Mouse (Mus musculus): ENCODE measurements around the gene Cfap65. TPM values are rescaled to one million over a fixed set of nuclear protein-coding genes. Genes with fewer than 3 reads are reported as not detected.

The Cfap65 gene
- polyA plus RNA-seq, 1 experiment from 2014 or later = not detected

GRCm38 (mm10) chr1:74884196-74885141 lies 50.9 kb downstream of the Cfap65 start:
- H3K4me3 ChIP-seq (ENCODE audit: low read depth, low read length) = peak overlapping the region; percentile 17
- DNase-seq (no peak), ATAC-seq (no peak)
- H3K4me1 ChIP-seq (ENCODE audit: insufficient read depth) = peaks cover 3% of the 10 kb centered on the region; the same call in 1 of the 2 replicates
- no peak overlapping the region for H3K27ac ChIP-seq (ENCODE audit: low read depth)
- no peak for TF ChIP-seq EP300 (IDR thresholded peaks at IDR 0.05; ENCODE audit: low read depth)
- TF ChIP-seq CTCF (IDR thresholded peaks at IDR 0.05; ENCODE audit: low read depth) = no peak
- H3K36me3 ChIP-seq (replicated peaks; ENCODE audit: insufficient read depth, low read length) = no peaks in the 10 kb centered on the region
- peaks cover 70% of the 10 kb centered on the region for H3K27me3 ChIP-seq (ENCODE audit: insufficient read depth, low read length)
- no peaks in the 10 kb centered on the region for H3K9me3 ChIP-seq (ENCODE audit: low read length)
- peak overlapping the region; percentile 49 for H3K4me2 ChIP-seq (ENCODE audit: low read depth, low read length)
- WGBS (ENCODE audit: insufficient replicate concordance) = 1% methylated on average over 57 of the region's 57 CpGs
- H3K9ac ChIP-seq (replicated peaks) = no peak overlapping the region

GRCm38 (mm10) chr1:74883441-74883840 lies 52.0 kb downstream of the Cfap65 start:
- TF ChIP-seq EP300 (IDR thresholded peaks at IDR 0.05; ENCODE audit: low read depth) (no peak), CTCF (IDR thresholded peaks at IDR 0.05; ENCODE audit: low read depth) (no peak)
- Histone ChIP-seq H3K27ac (ENCODE audit: low read depth) (no peak overlapping the region), H3K9me3 (ENCODE audit: low read length) (no peaks in the 10 kb centered on the region), H3K9ac (replicated peaks) (no peak overlapping the region), H3K36me3 (replicated peaks; ENCODE audit: insufficient read depth, low read length) (no peaks in the 10 kb centered on the region), H3K27me3 (ENCODE audit: insufficient read depth, low read length) (peaks cover 75% of the 10 kb centered on the region), H3K4me3 (ENCODE audit: low read depth, low read length) (no peak overlapping the region), H3K4me2 (ENCODE audit: low read depth, low read length) (no peak overlapping the region), H3K4me1 (ENCODE audit: insufficient read depth) (peaks cover 3% of the 10 kb centered on the region; the same call in 1 of the 2 replicates)
- ATAC-seq (no peak), DNase-seq (no peak)
- 14% methylated on average over 5 of the region's 5 CpGs for WGBS (ENCODE audit: insufficient replicate concordance)

- Histone ChIP-seq H3K9me3 (ENCODE audit: low read length) (no peaks in the 10 kb centered on the region), H3K4me1 (ENCODE audit: insufficient read depth) (peaks cover 3% of the 10 kb centered on the region; the same call in 1 of the 2 replicates), H3K9ac (replicated peaks) (no peak overlapping the region), H3K27ac (ENCODE audit: low read depth) (no peak overlapping the region), H3K4me2 (ENCODE audit: low read depth, low read length) (peak overlapping the region; percentile 42), H3K4me3 (ENCODE audit: low read depth, low read length) (no peak overlapping the region), H3K27me3 (ENCODE audit: insufficient read depth, low read length) (peaks cover 76% of the 10 kb centered on the region), H3K36me3 (replicated peaks; ENCODE audit: insufficient read depth, low read length) (no peaks in the 10 kb centered on the region)
- TF ChIP-seq CTCF (IDR thresholded peaks at IDR 0.05; ENCODE audit: low read depth) (no peak), EP300 (IDR thresholded peaks at IDR 0.05; ENCODE audit: low read depth) (no peak)
- no peak for ATAC-seq
- 5% methylated on average over 8 of the region's 8 CpGs for WGBS (ENCODE audit: insufficient replicate concordance)
- no peak for DNase-seq
These were observed 52.6 kb downstream of the Cfap65 start for GRCm38 (mm10) chr1:74882828-74883227.

- DNase-seq (no peak), ATAC-seq (no peak)
- no peak for TF ChIP-seq EP300 (IDR thresholded peaks at IDR 0.05; ENCODE audit: low read depth)
- no peak for TF ChIP-seq CTCF (IDR thresholded peaks at IDR 0.05; ENCODE audit: low read depth)
- WGBS (ENCODE audit: insufficient replicate concordance) = 2% methylated on average over 66 of the region's 74 CpGs
- no peak overlapping the region for H3K27ac ChIP-seq (ENCODE audit: low read depth)
- peak overlapping the region; percentile 13 for H3K4me3 ChIP-seq (ENCODE audit: low read depth, low read length)
- H3K27me3 ChIP-seq (ENCODE audit: insufficient read depth, low read length) = peaks cover 76% of the 10 kb centered on the region
- H3K4me2 ChIP-seq (ENCODE audit: low read depth, low read length) = peak overlapping the region; percentile 42
- no peaks in the 10 kb centered on the region for H3K36me3 ChIP-seq (replicated peaks; ENCODE audit: insufficient read depth, low read length)
- no peak overlapping the region for H3K9ac ChIP-seq (replicated peaks)
- H3K9me3 ChIP-seq (ENCODE audit: low read length) = no peaks in the 10 kb centered on the region
- H3K4me1 ChIP-seq (ENCODE audit: insufficient read depth) = peaks cover 3% of the 10 kb centered on the region; the same call in 1 of the 2 replicates
These were observed 53.2 kb downstream of the Cfap65 start for GRCm38 (mm10) chr1:74882055-74882734.

GRCm38 (mm10) chr1:74880785-74881360 lies 54.5 kb downstream of the Cfap65 start:
- Histone ChIP-seq H3K36me3 (replicated peaks; ENCODE audit: insufficient read depth, low read length) (no peaks in the 10 kb centered on the region), H3K4me1 (ENCODE audit: insufficient read depth) (peaks cover 3% of the 10 kb centered on the region; the same call in 1 of the 2 replicates), H3K27ac (ENCODE audit: low read depth) (no peak overlapping the region), H3K9me3 (ENCODE audit: low read length) (no peaks in the 10 kb centered on the region), H3K4me2 (ENCODE audit: low read depth, low read length) (no peak overlapping the region), H3K4me3 (ENCODE audit: low read depth, low read length) (no peak overlapping the region), H3K27me3 (ENCODE audit: insufficient read depth, low read length) (peaks cover 65% of the 10 kb centered on the region), H3K9ac (replicated peaks) (no peak overlapping the region)
- 4% methylated on average over 18 of the region's 18 CpGs for WGBS (ENCODE audit: insufficient replicate concordance)
- no peak for ATAC-seq
- TF ChIP-seq EP300 (IDR thresholded peaks at IDR 0.05; ENCODE audit: low read depth) (no peak), CTCF (IDR thresholded peaks at IDR 0.05; ENCODE audit: low read depth) (peak; percentile 88)
- peak; percentile 73 for DNase-seq

- ATAC-seq = no peak
- H3K27me3 ChIP-seq (ENCODE audit: insufficient read depth, low read length) = peaks cover 28% of the 10 kb centered on the region
- TF ChIP-seq EP300 (IDR thresholded peaks at IDR 0.05; ENCODE audit: low read depth) (no peak), CTCF (IDR thresholded peaks at IDR 0.05; ENCODE audit: low read depth) (no peak)
These were observed 58.2 kb downstream of the Cfap65 start for GRCm38 (mm10) chr1:74877199-74877598.

More at GRCm38 (mm10) chr1:74877199-74877598, 58.2 kb downstream of the Cfap65 start:
- DNase-seq = no peak
- WGBS (ENCODE audit: insufficient replicate concordance) = 37% methylated on average over 3 of the region's 3 CpGs
- no peak overlapping the region for H3K4me3 ChIP-seq (ENCODE audit: low read depth, low read length)
- no peaks in the 10 kb centered on the region for H3K4me1 ChIP-seq (ENCODE audit: insufficient read depth)
- no peaks in the 10 kb centered on the region for H3K36me3 ChIP-seq (replicated peaks; ENCODE audit: insufficient read depth, low read length)
- no peak overlapping the region for H3K9ac ChIP-seq (replicated peaks)
- H3K4me2 ChIP-seq (ENCODE audit: low read depth, low read length) = no peak overlapping the region
- H3K9me3 ChIP-seq (ENCODE audit: low read length) = no peaks in the 10 kb centered on the region
- no peak overlapping the region for H3K27ac ChIP-seq (ENCODE audit: low read depth)
